Mouse (Mus musculus) stomach, postnatal 0 days (tissue): Measurements from ENCODE around the gene Gm960. TPM values are rescaled to one million over a fixed set of nuclear protein-coding genes. Genes with fewer than 3 reads are reported as not detected.

Source experiments
- ATAC-seq: fragments of 200-750 bp; cut with Nextera tagmentation; 2 replicates; pipeline ENCODE4 v1.8.0; 2017; ENCODE audit not compliant: low FRiP score, low TSS enrichment
- DNase-seq: peaks from one replicate; pipeline ENCODE4 v3.0.0-alpha.2; 2016; ENCODE audit warnings: low spot score
- H3K27ac ChIP-seq: fragments of 300-500 bp; sonication (generic); replicated peaks from 2 replicates; pipeline ENCODE4 v1.5.1; 2014; ENCODE audit warnings: mild to moderate bottlenecking, control low read depth
- H3K27me3 ChIP-seq: fragments of 300-500 bp; sonication (generic); 2 replicates; pipeline ENCODE4 v1.6.1; 2014; ENCODE audit warnings: low read length; ENCODE audit not compliant: control insufficient read depth, insufficient read depth
- H3K36me3 ChIP-seq: fragments of 300-500 bp; sonication (generic); 2 replicates; pipeline ENCODE4 v1.6.1; 2014; ENCODE audit warnings: low read length, mixed read lengths; ENCODE audit not compliant: control insufficient read depth, insufficient read depth
- H3K4me1 ChIP-seq: fragments of 300-500 bp; sonication (generic); replicated peaks from 2 replicates; pipeline ENCODE4 v1.6.1; 2014; ENCODE audit warnings: antibody characterized with exemption; ENCODE audit not compliant: control insufficient read depth, insufficient read depth
- H3K4me2 ChIP-seq: fragments of 300-500 bp; sonication (generic); replicated peaks from 2 replicates; pipeline ENCODE4 v1.6.1; 2014; ENCODE audit warnings: low read depth, mild to moderate bottlenecking, control low read depth, moderate library complexity
- H3K4me3 ChIP-seq: fragments of 300-500 bp; sonication (generic); 2 replicates; pipeline ENCODE4 v1.5.1; 2014; ENCODE audit warnings: low read depth, low read length, control low read depth
- H3K9ac ChIP-seq: fragments of 300-500 bp; sonication (generic); 2 replicates; pipeline ENCODE4 v1.6.1; 2014; ENCODE audit warnings: mild to moderate bottlenecking, low read length, control low read depth, mixed read lengths
- H3K9me3 ChIP-seq: fragments of 300-500 bp; sonication (generic); 2 replicates; pipeline ENCODE4 v1.6.1; 2016; ENCODE audit warnings: low read length; ENCODE audit not compliant: control insufficient read depth
- CTCF ChIP-seq: IDR thresholded peaks from 2 replicates; pipeline ENCODE4 v1.5.1; 2016; ENCODE audit warnings: antibody characterized with exemption, low read depth, mild to moderate bottlenecking, moderate library complexity
- EP300 ChIP-seq: optimal IDR thresholded peaks from 2 replicates; pipeline ENCODE3; 2016; ENCODE audit warnings: antibody characterized with exemption
- WGBS: fragments of 180-500 bp; shearing (Covaris S2); extraction: QIAGEN DNeasy Blood & Tissue Kit; methylation state at CpG from one replicate; pipeline ENCODE4 v1.1.7; 2014; 5-methylcytosine and 5-hydroxymethylcytosine counted together
- polyA plus RNA-seq: library from polyadenylated mRNA; unstranded; fragments of >200 nt; fragmentation: Nextera tagmentation; extraction: Ambion mirVana; gene quantifications from 2 replicates; pipeline ENCODE4 v1.2.1, GENCODE M21; 2015

Gm960 gene
- polyA plus RNA-seq, 1 experiment from 2014 or later: 2.3 TPM

GRCm38 (mm10) chr19:4625829-4626535 lies 72.5 kb downstream of the Gm960 start:
- DNase-seq (no peak), ATAC-seq (peak; percentile 67; the same call in 1 of the 2 replicates)
- TF ChIP-seq EP300: no peak
- TF ChIP-seq CTCF: no peak
- Histone ChIP-seq H3K27ac (peak overlapping the region; percentile 93), H3K4me1 (0 out of 2 replicates have a peak, but pooled peaks cover 5% of the 10 kb centered on the region), H3K9ac (peak overlapping the region; percentile 88), H3K27me3 (no peaks in the 10 kb centered on the region), H3K4me3 (peak overlapping the region; percentile 91), H3K36me3 (peaks cover 8% of the 10 kb centered on the region; the same call in 1 of the 2 replicates), H3K9me3 (no peaks in the 10 kb centered on the region), H3K4me2 (peak overlapping the region; percentile 90)
- WGBS: under 1% methylated on average over 35 of the region's 35 CpGs

DNA sequence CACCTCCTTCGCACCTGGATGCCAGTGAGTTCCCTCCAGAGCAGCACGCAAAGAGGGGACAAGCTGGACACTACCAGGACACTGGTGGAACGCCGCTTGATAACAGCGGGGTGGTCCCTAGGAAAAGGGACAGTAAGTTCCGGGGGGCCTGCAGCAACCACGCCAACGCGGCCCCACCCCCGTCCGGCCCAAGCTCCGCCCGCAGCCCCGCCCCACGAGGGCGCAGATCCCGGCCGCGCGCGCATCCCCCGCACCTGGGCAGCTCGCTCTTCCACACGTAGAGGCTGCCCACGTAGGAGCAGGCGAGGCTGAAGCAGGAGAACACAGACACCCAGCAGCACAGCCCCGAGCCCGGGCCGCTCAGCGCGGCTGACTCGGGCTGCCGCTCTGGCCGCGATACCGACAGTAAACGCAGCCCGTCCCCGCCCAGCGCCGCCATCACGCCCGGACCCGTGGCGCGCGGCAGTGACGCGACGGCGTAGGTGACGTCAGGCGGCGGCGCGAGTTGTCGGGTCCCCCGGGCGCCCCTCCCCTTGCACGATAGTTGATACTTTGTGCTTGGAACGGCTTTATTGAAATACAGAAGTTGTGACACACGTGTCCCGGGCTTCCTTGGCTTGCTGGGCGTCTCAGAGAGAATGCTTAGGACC lies 73.2 kb downstream of the Gm960 start, which contains the start of gene Rce1:
TSS of gene Rce1 (minus strand) at position 463 of the 650 bp plus-strand sequence.
- WGBS: under 1% methylated on average over 62 of the region's 64 CpGs
- Histone ChIP-seq H3K9me3 (no peaks in the 10 kb centered on the region), H3K27me3 (no peaks in the 10 kb centered on the region), H3K4me1 (0 out of 2 replicates have a peak, but pooled peaks cover 5% of the 10 kb centered on the region), H3K27ac (peak within 1 kb of the TSS; percentile 93), H3K4me3 (peak within 1 kb of the TSS; percentile 91), H3K9ac (peak within 1 kb of the TSS; percentile 88), H3K4me2 (peak within 1 kb of the TSS; percentile 90), H3K36me3 (peaks cover 9% of the 10 kb centered on the region; the same call in 1 of the 2 replicates)
- DNase-seq: peak; percentile 93
- ATAC-seq: peak; percentile 88
- no peak for TF ChIP-seq CTCF
- TF ChIP-seq EP300: no peak

- Histone ChIP-seq H3K36me3 (peaks cover 9% of the 10 kb centered on the region; the same call in 1 of the 2 replicates), H3K4me1 (0 out of 2 replicates have a peak, but pooled peaks cover 5% of the 10 kb centered on the region), H3K27ac (peak overlapping the region; percentile 93), H3K4me2 (peak overlapping the region; percentile 90), H3K27me3 (no peaks in the 10 kb centered on the region), H3K9ac (peak overlapping the region; percentile 88), H3K9me3 (no peaks in the 10 kb centered on the region), H3K4me3 (peak overlapping the region; percentile 91)
- WGBS: 28% methylated on average over 4 of the region's 4 CpGs
- ATAC-seq (peak; percentile 2; the same call in 1 of the 2 replicates), DNase-seq (no peak)
- TF ChIP-seq EP300: no peak
- TF ChIP-seq CTCF: no peak
These were observed 73.9 kb downstream of the Gm960 start for GRCm38 (mm10) chr19:4624406-4625178.

DNA sequence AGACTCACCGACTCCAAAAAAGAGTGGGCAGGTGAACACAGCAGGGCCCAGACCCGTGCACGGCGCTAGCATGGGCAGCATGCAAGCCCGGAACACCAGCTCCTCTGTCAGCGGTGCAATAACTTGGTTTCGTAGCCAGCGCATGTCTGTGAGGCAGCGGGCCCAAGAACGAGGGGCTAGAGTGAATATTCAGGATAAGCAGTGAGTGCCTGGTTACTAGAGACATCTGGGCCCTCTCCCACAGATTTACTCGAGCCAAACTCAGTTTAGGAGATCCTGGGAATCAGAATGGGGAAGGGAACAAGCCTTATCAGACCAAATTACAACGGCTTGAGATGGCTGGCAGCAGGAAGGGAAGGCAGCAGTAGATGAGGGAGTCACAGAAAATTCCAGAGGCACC lies 74.5 kb downstream of the Gm960 start:
- Histone ChIP-seq H3K27ac (no peak overlapping the region), H3K4me3 (no peak overlapping the region), H3K9me3 (no peaks in the 10 kb centered on the region), H3K36me3 (peaks cover 9% of the 10 kb centered on the region; the same call in 1 of the 2 replicates), H3K4me1 (0 out of 2 replicates have a peak, but pooled peaks cover 5% of the 10 kb centered on the region), H3K27me3 (no peaks in the 10 kb centered on the region), H3K9ac (no peak overlapping the region), H3K4me2 (no peak overlapping the region)
- WGBS: 92% methylated on average over 12 of the region's 12 CpGs
- ATAC-seq (no peak), DNase-seq (no peak)
- TF ChIP-seq CTCF: no peak
- no peak for TF ChIP-seq EP300

- 94% methylated on average over 9 of the region's 9 CpGs for WGBS
- Histone ChIP-seq H3K9ac (no peak overlapping the region), H3K27ac (no peak overlapping the region), H3K36me3 (peaks cover 9% of the 10 kb centered on the region; the same call in 1 of the 2 replicates), H3K4me3 (no peak overlapping the region), H3K9me3 (no peaks in the 10 kb centered on the region), H3K4me2 (no peak overlapping the region), H3K4me1 (0 out of 2 replicates have a peak, but pooled peaks cover 5% of the 10 kb centered on the region), H3K27me3 (no peaks in the 10 kb centered on the region)
- no peak for DNase-seq
- no peak for TF ChIP-seq CTCF
- TF ChIP-seq EP300: no peak
- ATAC-seq: no peak
These were observed 75.0 kb downstream of the Gm960 start for GRCm38 (mm10) chr19:4623419-4623818.
